Mouse (Mus musculus) left cerebral cortex, postnatal 14 days (tissue): ENCODE results near the gene Tgm3. TPM values are rescaled to one million over a fixed set of nuclear protein-coding genes. Genes with fewer than 3 reads are reported as not detected.
A peak's percentile ranks its signal among the peaks of the same experiment; 100 is the strongest.

Source experiments
- DNase-seq, 2 experiments: peaks; one replicate each; pipeline ENCODE4 v3.0.0; 2021 to 2022; ENCODE audit warnings: low spot score in 2 of 2, mixed read lengths in 1 of 2
- intact Hi-C: fragments of 180-260 bp; cut with DNase I; formaldehyde crosslinking; loops from one replicate; pipeline ENCODE4 v1.15.1; 2025
- long read RNA-seq, 2 experiments: library from polyadenylated mRNA; stranded (forward); transcript quantifications; one replicate each; pipeline ENCODE4 v2.0.0; 2021
- total RNA-seq, 2 experiments: library from RNA; stranded (reverse); gene quantifications; 2 replicates each; pipeline ENCODE4 v1.2.3; 2021

Tgm3 gene
- total RNA-seq, result 1 to 10 TPM; 4.0 to 5.5 TPM
- long read RNA-seq, experiment 1, partial matches to known transcripts, result 1 of 7 reads
- long read RNA-seq, experiment 1, other reads (novel, unspliced or antisense), result 6 of 7 reads
- long read RNA-seq, experiment 2, partial matches to known transcripts, result 0 of 2 reads
- long read RNA-seq, experiment 2, other reads (novel, unspliced or antisense), result 2 of 2 reads

DNA sequence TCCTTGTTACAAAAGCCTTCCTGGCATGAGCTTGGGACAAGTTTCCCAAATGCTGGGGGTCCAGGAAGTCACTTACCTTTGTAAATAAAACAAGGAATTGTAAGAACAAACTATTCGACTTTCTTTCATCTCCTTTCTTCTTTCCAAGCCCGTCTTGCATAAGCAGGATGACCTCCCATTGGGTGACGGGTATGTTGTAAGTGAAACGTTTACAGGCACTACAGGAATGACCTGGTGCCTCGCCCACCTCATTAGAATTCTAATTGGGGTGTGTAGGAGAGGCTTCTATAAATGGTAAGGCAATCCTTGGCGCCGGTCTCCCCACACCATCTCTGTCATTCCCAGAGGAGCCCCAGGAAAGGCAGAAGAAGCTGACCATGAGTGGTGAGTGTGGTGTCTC lies at the start of gene Tgm3:
Tgm3 (plus strand) TSS at position 324 of the 400 bp plus-strand sequence.
- intact Hi-C loops, result no loop called here
- DNase-seq, result no peak

DNA sequence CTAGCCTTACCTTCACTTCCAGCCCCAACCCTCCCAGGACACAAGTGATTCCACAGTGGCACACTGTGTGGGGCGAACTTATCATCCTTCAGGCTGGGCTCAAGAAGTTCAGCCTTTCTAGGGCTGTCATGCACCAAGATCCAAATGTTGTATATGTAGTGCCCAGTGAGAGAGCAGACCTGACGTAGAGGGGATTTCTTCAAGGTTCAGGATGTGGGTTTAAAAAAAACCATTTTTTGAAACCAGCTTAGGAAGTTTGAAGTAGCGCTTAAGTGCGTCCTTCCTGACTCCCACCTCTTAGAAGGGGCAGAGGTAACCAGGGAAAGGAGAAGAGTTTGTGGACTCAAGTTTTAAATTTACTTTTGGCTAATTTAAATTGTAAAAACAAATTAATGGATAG lies 31.5 kb upstream of the Tgm3 start:
- DNase-seq, result no peak
- intact Hi-C loops, result no loop called here

DNA sequence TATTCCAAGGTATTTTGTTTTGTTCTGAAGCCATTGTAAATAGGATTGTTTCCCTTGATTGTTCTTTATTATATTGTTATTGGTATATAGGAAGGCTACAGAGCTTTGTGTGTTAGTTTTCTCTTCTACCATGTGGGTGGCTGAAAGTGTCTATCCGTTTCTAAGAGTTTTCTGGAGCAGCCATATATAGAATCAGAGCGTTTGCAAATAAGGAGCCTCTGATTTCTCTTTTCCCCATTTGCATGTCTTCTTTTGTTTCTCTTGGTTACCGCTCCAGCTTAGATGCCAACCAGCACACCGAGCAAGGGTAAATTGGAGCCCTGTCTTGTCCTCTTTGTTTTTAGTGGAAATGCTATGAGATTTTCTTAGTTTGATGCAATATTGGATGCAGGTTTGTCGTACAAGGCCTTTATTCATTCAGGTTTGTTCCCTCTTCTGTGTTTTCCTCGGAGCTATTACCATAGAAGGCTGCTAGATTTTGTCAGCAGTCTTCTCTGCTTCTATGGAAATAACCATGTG lies 24.6 kb upstream of the Tgm3 start:
- intact Hi-C loops, result no loop called here
- peak in 1 of 2 experiments; percentile 52 for DNase-seq

DNA sequence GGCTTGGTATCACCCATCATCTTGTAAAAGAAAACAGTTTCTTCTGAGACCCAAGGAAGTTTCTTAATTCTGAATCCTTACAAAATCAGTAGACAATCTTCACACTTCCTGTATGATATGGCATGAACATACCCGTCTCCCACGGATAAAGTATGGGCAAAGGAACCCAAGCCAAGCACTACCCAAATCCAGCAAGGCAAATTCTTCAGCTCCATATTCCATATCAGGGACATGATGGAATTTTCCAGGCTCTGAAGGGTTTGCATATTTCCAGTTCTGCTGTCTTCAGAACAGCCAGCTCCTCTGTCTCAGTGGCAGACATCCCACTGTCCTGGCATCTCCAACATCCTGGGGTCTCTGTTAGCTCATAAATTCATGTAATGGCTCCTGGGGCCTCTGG lies 22.5 kb upstream of the Tgm3 start:
- no peak for DNase-seq
- intact Hi-C loops, result loop anchor here (10.0 kb wide), 1 partner anchor 55 kb away; no protein-coding TSS in a partner anchor

DNA sequence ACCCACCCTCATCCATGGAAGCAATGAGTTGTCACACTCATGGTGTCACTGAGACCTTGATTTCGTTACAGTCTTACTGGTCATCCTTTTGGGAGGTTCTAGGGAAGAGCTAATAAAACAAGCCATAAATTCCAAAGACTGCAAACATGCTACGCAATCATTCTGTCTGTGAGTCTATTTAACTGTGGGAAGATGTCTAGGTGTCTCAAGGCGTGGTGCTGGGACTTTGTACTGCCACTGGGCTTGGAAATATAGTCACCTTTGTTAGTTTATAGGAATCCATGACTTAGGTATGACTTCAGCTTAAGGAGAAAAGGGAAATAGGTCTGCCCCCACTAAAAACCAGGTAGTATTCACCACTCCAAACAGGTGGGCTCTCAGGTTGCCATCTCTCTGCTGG lies 17.7 kb upstream of the Tgm3 start:
- intact Hi-C loops, result loop anchor here (10.0 kb wide), 1 partner anchor 50 kb away; no protein-coding TSS in a partner anchor
- DNase-seq, result no peak

DNA sequence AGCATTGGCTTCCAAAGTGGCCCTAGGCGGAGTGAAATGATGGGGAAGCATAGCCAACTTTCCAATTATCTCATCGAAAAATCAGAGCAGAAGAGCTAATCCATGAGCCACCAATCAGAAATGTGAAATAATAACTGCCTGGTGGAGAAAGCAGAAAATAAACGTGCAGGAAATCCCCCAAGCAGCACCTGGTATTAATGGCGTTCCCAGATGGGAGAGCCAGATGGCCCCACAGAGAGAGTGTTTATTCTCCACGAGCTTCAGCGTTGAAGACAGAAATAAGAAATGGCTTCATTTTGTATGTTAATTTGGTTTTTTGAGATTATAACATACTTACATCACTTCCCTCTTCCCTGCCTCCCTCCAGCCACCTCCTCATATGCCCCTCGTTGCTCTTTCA lies 13.7 kb upstream of the Tgm3 start:
- intact Hi-C loops, result loop anchor here (10.0 kb wide), 1 partner anchor 46 kb away; no protein-coding TSS in a partner anchor
- peak; percentile 73 for DNase-seq

DNA sequence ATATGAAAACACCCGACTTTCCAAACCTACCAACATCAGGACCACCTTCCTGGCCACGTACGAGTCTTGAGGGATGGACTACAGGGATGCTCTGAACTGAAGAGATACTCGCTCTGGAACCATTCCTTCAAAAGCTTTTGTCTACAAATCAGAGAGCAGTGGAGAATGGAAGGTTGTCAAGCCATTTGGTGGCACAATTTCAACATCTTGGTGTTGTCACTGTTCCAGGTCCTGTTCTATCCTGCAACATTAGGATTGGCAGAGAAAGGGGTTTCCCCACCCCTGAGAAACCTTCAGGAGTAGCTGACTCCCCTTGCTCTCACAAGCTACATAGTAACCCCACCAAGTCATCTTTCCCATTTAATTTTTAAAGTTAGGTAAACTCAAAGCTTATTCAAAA lies 12.9 kb upstream of the Tgm3 start:
- intact Hi-C loops, result loop anchor here (10.0 kb wide), 1 partner anchor 46 kb away; no protein-coding TSS in a partner anchor
- DNase-seq, result no peak

DNA sequence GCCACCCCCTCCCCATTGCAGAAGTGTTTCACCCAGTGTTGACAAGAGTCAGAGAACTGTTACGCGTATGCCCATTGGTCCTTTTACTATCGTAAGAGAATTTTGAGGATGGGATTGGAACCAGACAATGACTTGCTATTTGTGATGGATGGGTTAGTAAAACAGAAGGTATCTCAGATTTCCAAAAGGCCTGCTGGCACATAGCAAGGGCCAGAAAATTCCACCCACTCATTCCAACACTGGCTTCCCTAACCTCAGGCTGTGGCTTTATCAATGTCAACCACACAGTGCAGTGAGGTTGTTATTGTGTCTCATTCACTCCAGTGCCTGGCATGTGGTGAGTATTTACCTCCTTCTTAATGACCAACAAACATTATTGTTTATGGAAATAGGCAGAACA lies 11.5 kb upstream of the Tgm3 start:
- intact Hi-C loops, result loop anchor here (5.0 kb wide), 1 partner anchor 88 kb away; no protein-coding TSS in a partner anchor
- no peak for DNase-seq

DNA sequence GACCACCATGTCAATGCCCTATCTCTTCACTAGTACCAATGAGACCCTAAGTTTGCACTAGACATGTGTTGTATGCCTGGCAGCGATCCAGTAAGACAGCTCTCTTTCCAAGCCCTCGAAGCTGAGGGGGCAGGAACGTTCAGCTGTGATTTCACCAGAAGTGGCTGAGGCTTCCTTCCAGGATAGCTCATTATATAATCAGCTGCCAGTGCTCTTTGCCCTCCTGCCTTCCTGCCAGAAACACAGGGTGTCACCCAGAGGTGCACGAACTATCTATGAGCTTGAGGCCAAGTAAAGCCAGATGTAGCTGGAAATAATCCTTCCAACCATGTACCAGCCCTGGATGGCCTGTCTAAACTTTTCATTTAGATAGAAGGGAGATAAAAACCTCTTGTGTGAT lies 8.1 kb upstream of the Tgm3 start:
- intact Hi-C loops, result loop anchor here (5.0 kb wide), 1 partner anchor 92 kb away; no protein-coding TSS in a partner anchor
- DNase-seq, result peak in 1 of 2 experiments; percentile 26

DNA sequence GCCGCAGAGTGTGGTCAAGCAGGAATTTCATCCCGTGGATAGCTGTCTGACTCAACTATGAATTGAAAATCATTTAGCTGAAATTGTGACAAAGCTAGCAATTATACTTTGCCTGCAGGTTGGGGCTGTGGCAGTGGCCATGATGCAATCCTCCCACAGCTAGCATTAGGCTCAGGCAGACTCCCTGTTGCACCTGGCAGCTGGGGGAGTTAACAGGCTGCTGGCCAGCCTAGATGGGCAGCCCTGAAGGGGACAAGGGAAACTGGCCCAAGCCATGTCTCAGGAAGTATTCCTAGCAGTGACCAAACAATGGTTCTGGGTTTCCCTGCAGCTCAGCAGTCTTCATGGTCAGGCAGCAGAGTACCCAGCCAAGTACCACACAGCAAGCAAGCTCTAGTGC lies 2.8 kb upstream of the Tgm3 start:
- no peak for DNase-seq
- intact Hi-C loops, result no loop called here

DNA sequence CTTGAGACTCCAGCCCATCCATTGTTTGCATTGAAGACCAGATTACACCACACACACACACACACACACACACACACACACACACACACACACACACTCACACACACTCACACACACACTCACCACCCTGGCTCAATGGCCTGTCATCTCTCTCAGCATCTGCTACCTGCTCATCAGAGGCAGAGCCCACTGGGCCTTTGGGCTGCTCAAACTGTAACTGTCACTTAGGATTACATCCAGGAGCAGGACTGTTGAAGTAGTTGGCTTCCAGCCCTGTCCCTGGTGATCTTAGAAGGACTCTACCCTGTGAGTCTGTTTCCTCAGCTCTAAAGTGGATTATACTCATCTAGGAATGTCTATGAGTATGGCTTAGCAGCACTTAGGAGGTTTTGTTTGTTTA lies 1.5 kb downstream of the Tgm3 start:
- DNase-seq, result no peak
- intact Hi-C loops, result no loop called here

DNA sequence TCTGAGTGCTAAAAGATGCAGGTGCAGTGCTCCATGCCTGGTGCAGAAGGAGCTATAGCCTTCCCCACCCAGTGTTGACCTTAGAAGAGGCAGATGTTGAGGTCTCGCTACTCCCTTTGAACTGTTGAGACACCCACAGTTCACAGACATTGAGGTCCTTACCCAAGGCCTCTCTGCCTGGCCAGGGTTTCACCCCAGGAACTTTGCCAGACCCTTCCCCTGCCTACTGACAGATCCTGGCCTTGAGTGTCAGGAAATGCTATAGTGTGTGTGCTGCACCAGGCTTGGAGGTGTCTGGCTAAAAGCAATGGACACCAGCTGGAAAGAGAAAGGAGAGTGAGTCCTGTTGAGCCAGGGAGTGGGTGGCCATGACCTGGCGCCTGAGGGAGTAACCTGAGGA lies 3.0 kb downstream of the Tgm3 start:
- intact Hi-C loops, result no loop called here
- DNase-seq, result no peak

DNA sequence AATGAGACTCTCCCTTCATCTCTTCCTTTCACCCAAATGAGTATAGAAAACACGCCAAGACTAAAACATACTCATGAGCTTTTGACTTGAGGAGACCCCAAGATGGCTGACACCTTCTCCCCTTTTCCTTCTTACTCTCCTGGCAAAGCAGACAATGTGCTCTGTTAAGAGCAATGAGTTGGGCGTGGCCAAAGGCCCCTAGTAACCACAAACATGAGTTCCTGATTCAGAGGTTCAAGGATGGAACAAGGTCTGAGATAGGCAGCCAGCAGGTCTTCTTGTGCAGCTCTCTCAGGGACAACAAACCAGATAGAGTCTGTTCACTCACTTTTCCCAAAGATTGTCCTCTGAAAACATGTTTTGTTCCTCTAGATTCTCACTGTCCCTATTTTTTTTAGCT lies 5.9 kb downstream of the Tgm3 start:
- intact Hi-C loops, result no loop called here
- no peak for DNase-seq

DNA sequence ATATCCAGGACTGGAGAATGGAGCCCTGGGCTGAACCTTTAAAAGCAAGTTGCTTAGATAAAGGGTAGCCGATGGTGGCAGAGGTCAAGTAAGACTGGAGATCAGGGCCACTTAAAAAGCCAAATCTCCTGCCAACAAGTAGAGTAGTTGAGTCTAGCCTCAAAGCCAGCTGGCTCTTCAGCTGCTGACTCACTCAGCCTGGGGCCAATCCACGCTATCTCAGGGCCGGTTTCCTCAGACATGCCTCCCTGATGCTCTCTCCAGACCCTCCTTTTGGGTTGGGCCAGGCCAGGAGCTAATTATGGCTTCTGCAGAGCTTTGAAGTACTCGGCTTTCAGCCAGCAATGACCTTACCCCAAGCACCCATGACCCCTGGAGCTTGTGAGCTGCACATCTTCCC lies 15.7 kb downstream of the Tgm3 start:
- intact Hi-C loops, result no loop called here
- DNase-seq, result no peak

DNA sequence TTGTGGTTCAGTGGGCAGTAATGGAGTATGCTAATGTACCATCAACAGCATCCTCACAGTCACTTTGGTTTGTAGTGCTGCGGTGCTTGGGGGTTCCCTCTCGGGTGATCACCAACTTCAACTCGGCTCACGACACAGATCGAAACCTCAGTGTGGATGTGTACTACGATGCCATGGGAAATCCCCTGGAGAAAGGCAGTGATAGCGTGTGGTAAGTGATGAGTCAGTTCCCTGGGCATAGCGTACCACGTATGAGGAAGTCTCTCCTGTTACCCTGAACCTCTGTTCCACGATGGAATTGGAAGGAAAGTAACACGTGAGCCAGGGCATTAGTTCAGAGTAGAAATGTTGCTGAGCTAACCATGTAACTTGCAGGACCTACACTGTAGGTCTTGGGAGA lies 17.7 kb downstream of the Tgm3 start:
- intact Hi-C loops, result no loop called here
- DNase-seq, result no peak

DNA sequence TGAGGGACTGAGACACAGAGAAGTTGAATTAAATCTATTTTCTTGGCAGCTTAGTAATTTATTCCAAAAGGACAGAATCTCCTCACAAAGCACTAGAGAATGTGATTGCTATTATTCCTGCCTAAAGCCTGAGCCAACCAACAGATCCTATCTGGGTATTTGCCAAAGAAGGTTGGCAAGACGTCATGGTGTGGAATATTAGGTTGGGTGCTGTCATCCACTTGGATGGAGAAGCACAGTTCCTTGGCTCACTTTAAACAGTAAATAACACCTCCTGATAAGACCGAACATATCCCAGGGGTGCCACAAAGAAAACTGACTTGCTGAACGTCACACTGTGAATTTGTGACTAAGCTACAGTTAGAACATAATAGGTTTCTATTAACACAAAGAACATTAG lies 20.5 kb downstream of the Tgm3 start:
- DNase-seq, result no peak

DNA sequence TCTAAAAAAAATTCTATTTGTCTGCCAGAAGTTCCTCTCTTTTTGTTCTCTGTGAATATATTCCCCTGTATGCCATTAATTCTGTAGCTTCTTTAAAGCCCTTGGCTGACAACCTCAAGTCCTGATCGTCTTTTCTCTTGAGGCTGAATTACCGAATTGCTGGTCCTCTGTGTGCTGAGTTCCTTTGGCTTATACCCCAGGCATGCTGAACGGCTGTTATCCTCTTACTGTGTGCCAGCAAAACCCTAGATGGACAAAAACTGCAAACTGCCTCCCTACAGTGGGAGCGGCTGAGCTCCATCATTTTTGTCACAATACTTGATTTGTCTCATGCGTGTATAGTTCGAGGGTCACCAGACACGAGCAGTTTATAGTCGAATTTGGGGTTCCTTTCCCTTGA lies 24.7 kb downstream of the Tgm3 start:
- intact Hi-C loops, result no loop called here
- DNase-seq, result no peak

More for the DNA sequence above, 20.5 kb downstream of the Tgm3 start:
- intact Hi-C loops, result no loop called here

DNA sequence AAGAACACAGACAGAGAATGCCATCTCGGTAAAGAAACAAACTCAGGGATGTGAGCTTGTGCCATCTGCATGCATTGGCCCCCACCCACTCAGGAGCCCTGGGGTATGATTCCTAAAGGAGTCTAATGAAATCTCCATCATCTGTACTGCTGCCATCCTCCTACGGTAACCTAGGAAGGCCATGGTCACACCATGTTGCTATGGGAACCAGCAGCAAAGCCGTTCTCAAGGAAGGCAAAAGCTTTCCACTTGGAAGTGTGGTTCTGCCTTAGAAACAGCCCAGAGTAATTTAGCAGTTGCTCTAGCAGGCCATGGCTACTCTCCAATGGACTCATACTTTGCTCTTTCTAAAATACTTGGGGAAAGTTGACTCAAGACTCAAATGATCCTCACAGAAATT lies 26.8 kb downstream of the Tgm3 start:
- DNase-seq, result peak in 1 of 2 experiments; percentile 60
- intact Hi-C loops, result no loop called here

DNA sequence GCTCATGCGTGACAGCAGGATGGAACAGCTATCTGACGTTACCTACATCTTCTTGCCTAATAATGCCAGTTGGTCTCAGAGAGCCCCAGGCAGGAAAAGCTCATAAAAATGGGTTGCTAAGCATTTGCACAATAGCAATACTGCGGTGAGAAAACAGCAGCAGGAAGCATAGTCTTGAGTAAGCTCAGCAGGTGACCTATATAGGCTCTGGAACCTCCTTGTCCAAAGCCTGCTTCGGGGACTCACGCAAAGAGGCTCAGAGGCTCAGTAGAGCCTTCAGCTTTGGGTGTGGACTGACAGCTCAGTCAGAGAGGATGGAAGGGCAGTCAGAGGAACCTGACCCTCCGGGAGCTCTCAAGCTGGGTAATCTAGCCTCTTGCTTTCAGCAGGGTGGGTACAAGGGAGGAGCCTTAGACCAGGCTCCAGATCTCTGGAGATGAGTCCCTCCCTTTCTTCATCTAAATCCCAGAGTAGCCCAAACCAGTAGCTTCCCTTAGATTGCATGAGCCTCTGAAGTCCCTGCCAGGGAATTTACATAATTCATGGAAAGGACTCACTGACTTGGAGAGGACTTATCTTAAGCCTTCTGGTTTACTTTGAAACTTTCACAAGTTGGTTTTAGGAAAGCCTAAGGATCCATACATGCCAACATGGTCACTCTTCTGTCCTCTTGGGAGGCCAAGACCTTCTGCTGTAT lies 28.2 kb downstream of the Tgm3 start:
- no peak for DNase-seq
- intact Hi-C loops, result loop anchor here (10.0 kb wide), 1 partner anchor 46 kb away; no protein-coding TSS in a partner anchor

DNA sequence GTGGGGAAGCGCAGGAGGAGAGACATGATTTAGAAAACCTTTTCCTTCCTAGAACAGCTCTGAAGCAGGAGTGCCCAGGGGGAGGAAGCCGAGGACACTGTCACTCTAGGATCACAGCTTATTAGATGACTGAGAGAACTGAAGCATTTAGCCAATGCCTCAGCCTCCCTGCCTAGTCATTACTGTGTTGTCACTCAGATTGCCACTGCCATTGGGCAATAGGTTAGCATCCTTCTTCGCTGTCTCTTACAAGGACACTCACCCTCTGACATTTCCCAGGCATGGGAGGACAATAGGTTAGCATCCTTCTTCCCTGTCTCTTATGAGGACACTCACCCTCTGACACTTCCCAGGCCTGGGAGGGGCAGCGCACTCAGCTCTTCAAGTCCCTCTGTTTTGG lies 31.7 kb downstream of the Tgm3 start:
- DNase-seq, result no peak
- intact Hi-C loops, result loop anchor here (10.0 kb wide), 1 partner anchor 49 kb away; no protein-coding TSS in a partner anchor
